Mouse (Mus musculus) limb, embryonic 14.5 days (tissue): ENCODE measurements around the gene M1ap. TPM values are rescaled to one million over a fixed set of nuclear protein-coding genes. Genes with fewer than 3 reads are reported as not detected.

ENCODE experiments used
- ATAC-seq: fragments of 200-750 bp; cut with Nextera tagmentation; 2 replicates; pipeline ENCODE4 v1.8.0; 2017; ENCODE audit warnings: low read depth, moderate number of reproducible peaks, moderate TSS enrichment; ENCODE audit not compliant: low FRiP score
- DNase-seq: peaks from one replicate; pipeline ENCODE4 v3.0.0-alpha.2; 2015; ENCODE audit warnings: low spot score
- H3K27ac ChIP-seq: fragments of 300-500 bp; sonication (generic); replicated peaks from 2 replicates; pipeline ENCODE4 v1.5.1; 2014; ENCODE audit warnings: low read depth, mild to moderate bottlenecking, low read length, moderate library complexity, mixed read lengths
- H3K27me3 ChIP-seq: fragments of 300-500 bp; sonication (generic); 2 replicates; pipeline ENCODE4 v1.6.1; 2014; ENCODE audit warnings: low read length, mixed read lengths; ENCODE audit not compliant: control insufficient read depth, insufficient read depth
- H3K36me3 ChIP-seq: fragments of 300-500 bp; sonication (generic); 2 replicates; pipeline ENCODE4 v1.6.1; 2014; ENCODE audit warnings: mild to moderate bottlenecking, low read length, moderate library complexity, mixed read lengths; ENCODE audit not compliant: control insufficient read depth, insufficient read depth
- H3K4me1 ChIP-seq: fragments of 300-500 bp; sonication (generic); 2 replicates; pipeline ENCODE4 v1.6.1; 2014; ENCODE audit warnings: antibody characterized with exemption, low read length, mixed read lengths; ENCODE audit not compliant: control insufficient read depth, insufficient read depth
- H3K4me2 ChIP-seq: fragments of 300-500 bp; sonication (generic); replicated peaks from 2 replicates; pipeline ENCODE4 v1.6.1; 2014; ENCODE audit warnings: low read depth, mild to moderate bottlenecking, low read length, moderate library complexity; ENCODE audit not compliant: severe bottlenecking
- H3K4me3 ChIP-seq: fragments of 300-500 bp; sonication (generic); replicated peaks from 2 replicates; pipeline ENCODE4 v1.5.1; 2014; ENCODE audit warnings: low read length
- H3K9ac ChIP-seq: fragments of 300-500 bp; sonication (generic); 2 replicates; pipeline ENCODE4 v1.6.1; 2014; ENCODE audit warnings: mild to moderate bottlenecking, low read depth, low read length, moderate library complexity; ENCODE audit not compliant: severe bottlenecking
- H3K9me3 ChIP-seq: fragments of 300-500 bp; sonication (generic); 2 replicates; pipeline ENCODE4 v1.6.1; 2016; ENCODE audit warnings: low read length; ENCODE audit not compliant: control insufficient read depth
- POLR2A ChIP-seq: fragments of 200-500 bp; IDR thresholded peaks from 2 replicates; pipeline ENCODE4 v1.8.0; 2012; ENCODE audit warnings: inconsistent platforms, mild to moderate bottlenecking, moderate library complexity, borderline replicate concordance; ENCODE audit not compliant: insufficient read depth, insufficient read length; ENCODE audit errors: extremely low read depth
- WGBS: fragments of 180-500 bp; shearing (Covaris S2); extraction: QIAGEN DNeasy Blood & Tissue Kit; methylation state at CpG from one replicate; pipeline ENCODE4 v1.1.7; 2014; 5-methylcytosine and 5-hydroxymethylcytosine counted together
- polyA plus RNA-seq, 2 experiments: library from polyadenylated mRNA; depleted of rRNA in 1 of 2; stranded (reverse) in 1 of 2; unstranded in 1 of 2; fragments of >200 nt; fragmentation: Nextera tagmentation in 1 of 2; extraction: Ambion mirVana in 1 of 2; gene quantifications; 2 replicates each; pipeline versions ENCODE4 v1.2.1 to v1.2.3; 2012 to 2014

M1ap gene
- polyA plus RNA-seq, 2 experiments, result 0.67 to 0.70 TPM

DNA sequence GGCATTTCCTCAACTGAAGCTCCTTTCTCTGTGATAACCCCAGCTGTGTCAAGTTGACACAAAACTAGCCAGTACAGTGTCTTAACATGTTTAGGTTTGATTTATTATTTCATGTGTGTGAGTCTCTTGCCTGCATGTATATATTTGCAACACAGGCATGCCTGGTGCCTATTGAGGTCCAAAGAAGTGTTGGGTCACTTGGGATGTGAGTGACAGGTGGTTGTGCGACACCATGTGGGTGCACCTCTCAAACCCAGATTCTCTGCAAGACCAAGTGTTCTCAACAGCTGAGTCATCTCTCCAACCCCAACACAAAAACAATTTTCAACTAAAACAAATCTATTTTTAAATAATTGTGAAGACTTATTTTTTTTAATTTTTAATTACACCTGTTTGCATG is 56.4 kb downstream of the M1ap start:
- H3K27me3 ChIP-seq, result no peaks in the 10 kb centered on the region
- ATAC-seq, result no peak
- no peak overlapping the region for H3K9ac ChIP-seq
- no peak overlapping the region for H3K4me2 ChIP-seq
- TF ChIP-seq POLR2A, result no peak
- H3K27ac ChIP-seq, result no peak overlapping the region
- H3K9me3 ChIP-seq, result no peaks in the 10 kb centered on the region; the same call in 1 of the 2 replicates
- DNase-seq, result no peak
- WGBS, result 88% methylated on average over 1 of the region's 1 CpGs
- no peaks in the 10 kb centered on the region for H3K4me1 ChIP-seq
- no peak overlapping the region for H3K4me3 ChIP-seq
- no peaks in the 10 kb centered on the region for H3K36me3 ChIP-seq

DNA sequence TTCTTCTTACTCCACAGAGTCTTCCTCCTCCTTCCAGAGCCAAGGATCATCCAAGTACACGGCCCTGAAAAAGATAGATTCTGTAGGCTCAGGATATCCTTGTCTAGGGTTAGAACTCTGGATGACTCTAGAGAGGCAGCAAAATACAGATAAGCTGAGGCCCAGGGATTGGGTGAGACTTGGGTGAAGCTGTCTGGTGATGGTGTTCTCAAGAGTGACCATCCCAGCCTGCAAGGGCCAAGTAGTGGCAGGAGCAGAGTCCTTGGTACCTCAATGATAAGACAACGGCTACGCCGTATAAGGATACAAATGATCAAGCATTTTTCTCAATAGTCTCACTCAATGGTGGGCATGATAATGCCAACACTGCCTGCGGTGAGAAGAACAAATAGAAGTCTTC is 57.1 kb downstream of the M1ap start:
- H3K4me2 ChIP-seq, result no peak overlapping the region
- H3K27me3 ChIP-seq, result no peaks in the 10 kb centered on the region
- no peaks in the 10 kb centered on the region for H3K9me3 ChIP-seq
- H3K4me3 ChIP-seq, result no peak overlapping the region
- ATAC-seq (no peak), DNase-seq (no peak)
- H3K9ac ChIP-seq, result no peak overlapping the region
- no peaks in the 10 kb centered on the region for H3K36me3 ChIP-seq
- H3K4me1 ChIP-seq, result no peaks in the 10 kb centered on the region
- TF ChIP-seq POLR2A, result no peak
- no peak overlapping the region for H3K27ac ChIP-seq
- whole genome bisulfite sequencing, result 94% methylated on average over 5 of the region's 5 CpGs

DNA sequence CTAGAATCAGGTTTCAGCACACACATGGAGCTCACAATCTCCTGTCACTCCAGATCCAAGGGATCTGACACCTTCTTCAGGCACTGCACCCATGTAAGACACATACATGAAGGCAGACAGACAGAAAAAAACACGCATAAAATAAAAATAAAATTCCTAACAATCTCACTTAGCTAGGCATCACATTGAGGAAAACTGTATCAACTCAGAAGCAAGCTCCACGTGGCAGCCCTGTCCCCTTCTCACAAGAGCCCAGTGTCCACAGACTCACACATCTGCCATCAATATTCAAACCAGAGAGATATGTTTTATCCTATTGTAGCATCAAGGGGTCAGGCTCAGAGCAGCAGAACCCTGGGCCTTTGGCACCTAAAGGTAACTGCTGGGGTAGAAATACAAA is 57.6 kb downstream of the M1ap start:
- DNase-seq (no peak), ATAC-seq (no peak)
- Histone ChIP-seq H3K36me3 (no peaks in the 10 kb centered on the region), H3K4me1 (no peaks in the 10 kb centered on the region), H3K9me3 (no peaks in the 10 kb centered on the region), H3K9ac (no peak overlapping the region), H3K27ac (no peak overlapping the region), H3K27me3 (no peaks in the 10 kb centered on the region), H3K4me2 (no peak overlapping the region), H3K4me3 (no peak overlapping the region)
- TF ChIP-seq POLR2A, result no peak
- 80% methylated on average over 2 of the region's 2 CpGs for WGBS

DNA sequence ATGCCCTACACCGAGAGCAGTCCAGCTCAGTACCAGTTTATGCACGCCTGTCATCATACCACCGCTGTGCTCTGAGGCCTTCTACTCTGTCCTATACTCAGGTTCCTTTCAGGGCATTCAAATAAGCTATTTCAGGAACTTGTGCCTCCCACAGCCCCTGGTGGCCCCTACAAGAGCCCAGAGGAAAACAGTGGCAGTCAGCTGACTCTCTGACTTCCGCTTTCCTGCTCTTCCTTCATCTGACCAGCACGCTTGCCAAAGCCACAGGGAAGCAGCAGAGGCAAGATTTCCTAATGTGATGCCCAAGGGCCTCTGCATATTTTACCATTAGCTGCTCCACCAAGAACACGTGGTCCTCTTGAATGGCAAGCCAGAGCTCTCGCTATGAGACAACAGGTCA is 58.2 kb downstream of the M1ap start:
- Histone ChIP-seq H3K4me2 (no peak overlapping the region), H3K36me3 (no peaks in the 10 kb centered on the region), H3K4me1 (no peaks in the 10 kb centered on the region), H3K27me3 (no peaks in the 10 kb centered on the region), H3K9me3 (no peaks in the 10 kb centered on the region), H3K9ac (no peak overlapping the region), H3K27ac (no peak overlapping the region), H3K4me3 (no peak overlapping the region)
- ATAC-seq (no peak), DNase-seq (no peak)
- no peak for TF ChIP-seq POLR2A
- 65% methylated on average over 7 of the region's 7 CpGs for WGBS

DNA sequence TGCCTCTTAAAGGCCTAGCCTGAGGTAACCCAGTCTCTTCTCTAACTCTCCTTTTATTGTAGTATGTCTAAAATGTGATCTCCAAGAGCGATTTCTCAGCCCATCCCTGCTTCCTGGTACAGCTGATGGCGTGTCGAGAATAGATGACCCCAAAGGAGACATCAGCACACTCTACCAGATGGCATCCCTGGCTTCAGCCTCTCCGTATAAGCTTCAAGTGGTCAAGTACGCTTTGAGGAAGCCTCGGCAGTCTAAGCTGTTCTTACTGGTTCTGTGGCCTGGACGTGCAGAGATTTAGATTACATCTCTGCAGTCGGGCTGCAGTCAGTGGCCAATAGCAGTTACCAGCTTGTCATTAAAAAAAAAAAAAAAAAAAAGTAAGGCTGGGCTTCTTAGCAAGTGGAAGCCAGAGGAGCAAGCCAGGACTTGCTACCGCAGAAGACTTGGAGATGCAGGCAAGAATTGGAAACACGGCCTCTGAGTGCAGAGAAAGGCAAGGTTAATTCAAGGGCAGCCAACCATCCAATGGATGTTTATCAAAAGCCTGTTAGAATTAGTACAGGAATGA is 58.8 kb downstream of the M1ap start:
- 72% methylated on average over 10 of the region's 10 CpGs for WGBS
- Histone ChIP-seq H3K9me3 (no peaks in the 10 kb centered on the region), H3K4me1 (no peaks in the 10 kb centered on the region), H3K4me2 (no peak overlapping the region), H3K4me3 (no peak overlapping the region), H3K36me3 (no peaks in the 10 kb centered on the region), H3K27ac (no peak overlapping the region), H3K9ac (no peak overlapping the region), H3K27me3 (no peaks in the 10 kb centered on the region)
- TF ChIP-seq POLR2A, result no peak
- ATAC-seq (no peak), DNase-seq (no peak)

DNA sequence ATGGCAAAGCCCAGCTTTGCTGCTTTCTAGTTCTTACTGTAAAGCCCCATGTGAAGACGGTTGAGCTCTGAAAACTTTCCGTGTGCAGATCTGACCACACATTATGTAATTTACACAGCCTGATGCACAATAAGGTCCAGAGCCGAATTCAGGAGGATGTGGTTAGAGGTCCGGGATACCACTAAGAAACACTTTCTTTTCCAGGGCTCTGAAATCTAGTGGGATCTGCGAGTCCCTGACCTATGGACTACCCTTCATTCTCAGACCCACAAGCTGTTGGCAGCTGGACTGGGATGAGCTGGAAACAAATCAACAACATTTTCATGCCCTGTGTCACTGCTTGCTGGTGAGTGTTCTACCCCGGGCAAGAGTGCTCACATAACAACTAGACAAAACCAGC is 59.4 kb downstream of the M1ap start:
- ATAC-seq, result no peak
- H3K4me3 ChIP-seq, result no peak overlapping the region
- H3K9me3 ChIP-seq, result no peaks in the 10 kb centered on the region
- 83% methylated on average over 6 of the region's 6 CpGs for WGBS
- no peaks in the 10 kb centered on the region for H3K27me3 ChIP-seq
- no peak for TF ChIP-seq POLR2A
- H3K4me2 ChIP-seq, result no peak overlapping the region
- H3K9ac ChIP-seq, result no peak overlapping the region
- no peaks in the 10 kb centered on the region for H3K36me3 ChIP-seq
- H3K4me1 ChIP-seq, result no peaks in the 10 kb centered on the region
- no peak overlapping the region for H3K27ac ChIP-seq
- no peak for DNase-seq
